Mouse (Mus musculus) inflammation-experienced regulatory T-cells, adult 6 months (primary cell): ENCODE data around the gene C030005K15Rik. TPM values are rescaled to one million over a fixed set of nuclear protein-coding genes. Genes with fewer than 3 reads are reported as not detected.

Experiments
- polyA plus RNA-seq, 3 experiments: library from polyadenylated mRNA; unstranded; fragments of 100-300 nt; shearing (Covaris generic); gene quantifications; one replicate each; pipeline ENCODE4 v1.2.1; 2017

C030005K15Rik gene
- polyA plus RNA-seq, 3 experiments from 2014 or later: not detected

Other genes with a start within 250 kb of the C030005K15Rik start
- not detected for gene Dcn, start 247.1 kb downstream of the C030005K15Rik start, polyA plus RNA-seq
- not detected for gene Lum, start 161.6 kb downstream of the C030005K15Rik start, polyA plus RNA-seq
- gene Kera, start 119.9 kb downstream of the C030005K15Rik start, polyA plus RNA-seq: not detected
- not detected for gene Epyc, start 82.7 kb downstream of the C030005K15Rik start, polyA plus RNA-seq
- gene Ccer1, start 33.7 kb downstream of the C030005K15Rik start, polyA plus RNA-seq: not detected